Mouse (Mus musculus) intestine, embryonic 15.5 days (tissue): Measurements from ENCODE around the gene Prkaca. TPM values are rescaled to one million over a fixed set of nuclear protein-coding genes. Genes with fewer than 3 reads are reported as not detected.

Experiments used
- microRNA counts: library from miRNA; unstranded; fragments of <30 nt; microRNA quantifications from one replicate; lab custom pipeline; 2016
- polyA plus RNA-seq: library from polyadenylated mRNA; unstranded; fragments of >200 nt; fragmentation: Nextera tagmentation; extraction: Ambion mirVana; gene quantifications from 2 replicates; pipeline ENCODE4 v1.2.1, GENCODE M21; 2015

Gene Prkaca
- polyA plus RNA-seq, 1 experiment from 2014 or later: 121 TPM

MicroRNAs encoded within 50 kb of the gene (microRNA counts, 519-probe panel; counts per million panel counts)
- microRNA mmu-miR-1199 (lab: Ali Mortazavi, UCI): 97.1 counts per million, percentile 29 among the panel's probes with 10 or more counts

Other genes with a start within 250 kb of the Prkaca start
- gene Adgre5, start 231.7 kb upstream of the Prkaca start, polyA plus RNA-seq: 32.3 and 35.4 TPM in 2 replicates
- 11.0 and 13.4 TPM in 2 replicates for gene Adgrl1, start 72.9 kb upstream of the Prkaca start, polyA plus RNA-seq
- gene Gm10644, start 17.8 kb upstream of the Prkaca start, polyA plus RNA-seq: 0.44 and 0.47 TPM in 2 replicates
- 57.8 and 60.9 TPM in 2 replicates for gene Asf1b, start 17.5 kb upstream of the Prkaca start, polyA plus RNA-seq
- gene Samd1, start 24.7 kb downstream of the Prkaca start, polyA plus RNA-seq: 8.4 and 8.7 TPM in 2 replicates
- 0.86 and 0.87 TPM in 2 replicates for gene 1700067K01Rik, start 28.5 kb downstream of the Prkaca start, polyA plus RNA-seq
- 1.5 and 1.6 TPM in 2 replicates for gene 2210011C24Rik, start 39.2 kb downstream of the Prkaca start, polyA plus RNA-seq
- gene Palm3, start 48.5 kb downstream of the Prkaca start, polyA plus RNA-seq: 8.9 and 9.4 TPM in 2 replicates
- gene Il27ra, start 69.6 kb downstream of the Prkaca start, polyA plus RNA-seq: 1.3 and 1.5 TPM in 2 replicates
- 0.28 and 0.31 TPM in 2 replicates for gene Rln3, start 72.0 kb downstream of the Prkaca start, polyA plus RNA-seq
- 0.92 and 1.3 TPM in 2 replicates for gene Gm10643, start 92.1 kb downstream of the Prkaca start, polyA plus RNA-seq
- 7.3 and 7.9 TPM in 2 replicates for gene Rfx1, start 93.8 kb downstream of the Prkaca start, polyA plus RNA-seq
- gene Dcaf15, start 131.8 kb downstream of the Prkaca start, polyA plus RNA-seq: 8.4 and 9.9 TPM in 2 replicates
- 0.33 and 0.62 TPM in 2 replicates for gene Podnl1, start 153.0 kb downstream of the Prkaca start, polyA plus RNA-seq
- gene Cc2d1a, start 174.9 kb downstream of the Prkaca start, polyA plus RNA-seq: 20.7 and 21.7 TPM in 2 replicates
- gene 4930432K21Rik, start 175.0 kb downstream of the Prkaca start, polyA plus RNA-seq: 0.65 and 0.93 TPM in 2 replicates
- gene Nanos3, start 212.2 kb downstream of the Prkaca start, polyA plus RNA-seq: 2.5 and 2.9 TPM in 2 replicates